Mouse (Mus musculus): ENCODE measurements at regions not wholly inside any gene's neighbourhood (a gene's known extent, or its start where the extent isn't known, plus 50 kb on each side); places are given as distances from the start of the nearest gene placed in this dataset.

GRCm38 (mm10) chr14:84339604-84340003 is 103.8 kb upstream of the Pcdh17 start:
- Histone ChIP-seq H3K27me3 (no peaks in the 10 kb centered on the region), H3K9ac (replicated peaks) (no peak overlapping the region), H3K9me3 (no peaks in the 10 kb centered on the region), H3K4me2 (replicated peaks) (no peak overlapping the region), H3K27ac (replicated peaks) (no peak overlapping the region), H3K4me3 (no peak overlapping the region), H3K36me3 (no peaks in the 10 kb centered on the region), H3K4me1 (peaks cover 4% of the 10 kb centered on the region; the same call in 1 of the 2 replicates)
- ATAC-seq (ENCODE audit: low FRiP score, low read depth), result no peak
- 52% methylated on average over 2 of the region's 2 CpGs for WGBS

All from midbrain, embryonic 12.5 days (tissue).